Mouse (Mus musculus): ENCODE measurements around the gene Notum. TPM values are rescaled to one million over a fixed set of nuclear protein-coding genes. Genes with fewer than 3 reads are reported as not detected.

Notum gene
- polyA plus RNA-seq, 1 experiment from 2014 or later, result 4.1 TPM

- Histone ChIP-seq H3K36me3 (peaks cover 18% of the 10 kb centered on the region), H3K4me3 (peak overlapping the region; percentile 93), H3K27ac (peak overlapping the region; percentile 55), H3K9me3 (no peaks in the 10 kb centered on the region), H3K9ac (peak overlapping the region; percentile 91), H3K4me2 (peak overlapping the region; percentile 80), H3K27me3 (no peaks in the 10 kb centered on the region), H3K4me1 (peaks cover 39% of the 10 kb centered on the region)
- no peak for ATAC-seq (ENCODE audit: borderline replicate concordance, extremely low read depth, low FRiP score, low TSS enrichment)
- WGBS, result 28% methylated on average over 7 of the region's 7 CpGs
Measured at GRCm38 (mm10) chr11:120630881-120631725, 29.9 kb downstream of the Notum start.

DNA sequence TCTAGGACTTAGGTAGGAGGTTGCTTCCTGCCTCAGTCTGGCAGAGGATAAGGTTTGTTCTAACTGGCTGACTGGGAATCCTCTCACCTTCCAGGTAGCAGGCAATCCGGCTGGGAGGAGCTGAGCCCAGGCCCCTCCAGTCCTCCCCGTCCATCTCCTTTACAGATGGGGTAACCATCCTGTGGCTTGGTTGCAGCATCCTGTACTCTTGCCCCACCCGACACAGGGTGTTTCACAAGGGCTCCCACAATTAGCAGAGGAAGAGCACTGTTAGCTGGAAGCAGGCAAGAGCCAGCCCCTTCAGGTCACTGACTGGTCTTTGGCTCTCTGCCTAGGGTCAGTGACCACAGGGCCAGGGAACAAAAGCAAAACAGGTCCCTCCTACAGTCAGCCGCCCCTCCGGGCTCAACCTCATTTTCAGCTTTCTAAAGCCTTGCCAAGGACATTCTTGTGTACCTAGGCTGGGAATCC is 30.5 kb downstream of the Notum start:
- peak overlapping the region; percentile 8 for H3K9ac ChIP-seq
- 51% methylated on average over 5 of the region's 5 CpGs for WGBS
- no peaks in the 10 kb centered on the region for H3K9me3 ChIP-seq
- H3K4me2 ChIP-seq, result peak overlapping the region; percentile 80; the same call in 1 of the 2 replicates
- peak overlapping the region; percentile 5; the same call in 1 of the 2 replicates for H3K4me3 ChIP-seq
- peaks cover 45% of the 10 kb centered on the region for H3K4me1 ChIP-seq
- H3K36me3 ChIP-seq, result peaks cover 18% of the 10 kb centered on the region
- no peak for ATAC-seq (ENCODE audit: borderline replicate concordance, extremely low read depth, low FRiP score, low TSS enrichment)
- H3K27me3 ChIP-seq, result no peaks in the 10 kb centered on the region
- H3K27ac ChIP-seq, result peak overlapping the region; percentile 55

DNA sequence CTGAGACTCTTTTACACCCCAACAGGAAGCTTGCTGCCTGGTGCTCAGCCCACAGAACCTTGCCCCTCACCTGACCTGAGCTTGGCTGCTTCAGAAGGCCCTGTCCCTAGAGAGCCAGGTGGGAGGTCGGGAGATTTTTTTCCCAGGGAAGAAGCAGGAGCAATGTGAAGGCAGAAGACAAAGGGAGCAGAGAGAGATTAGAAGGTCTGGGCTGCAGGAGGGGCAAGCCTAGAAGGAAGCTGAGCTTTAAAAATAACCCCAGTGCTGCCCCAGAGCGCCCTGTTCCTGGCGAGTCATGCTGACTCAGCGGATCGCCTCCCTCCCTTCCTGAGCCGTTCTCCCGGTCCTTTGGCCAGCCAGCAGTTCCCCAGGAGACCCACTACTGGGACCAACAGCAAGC is 31.1 kb downstream of the Notum start:
- WGBS, result 29% methylated on average over 7 of the region's 7 CpGs
- no peak for ATAC-seq (ENCODE audit: borderline replicate concordance, extremely low read depth, low FRiP score, low TSS enrichment)
- Histone ChIP-seq H3K27me3 (no peaks in the 10 kb centered on the region), H3K9me3 (no peaks in the 10 kb centered on the region), H3K36me3 (peaks cover 18% of the 10 kb centered on the region), H3K4me2 (peak overlapping the region; percentile 80; the same call in 1 of the 2 replicates), H3K9ac (peak overlapping the region; percentile 8; the same call in 1 of the 2 replicates), H3K4me3 (no peak overlapping the region), H3K27ac (peak overlapping the region; percentile 55; the same call in 1 of the 2 replicates), H3K4me1 (peaks cover 49% of the 10 kb centered on the region)

DNA sequence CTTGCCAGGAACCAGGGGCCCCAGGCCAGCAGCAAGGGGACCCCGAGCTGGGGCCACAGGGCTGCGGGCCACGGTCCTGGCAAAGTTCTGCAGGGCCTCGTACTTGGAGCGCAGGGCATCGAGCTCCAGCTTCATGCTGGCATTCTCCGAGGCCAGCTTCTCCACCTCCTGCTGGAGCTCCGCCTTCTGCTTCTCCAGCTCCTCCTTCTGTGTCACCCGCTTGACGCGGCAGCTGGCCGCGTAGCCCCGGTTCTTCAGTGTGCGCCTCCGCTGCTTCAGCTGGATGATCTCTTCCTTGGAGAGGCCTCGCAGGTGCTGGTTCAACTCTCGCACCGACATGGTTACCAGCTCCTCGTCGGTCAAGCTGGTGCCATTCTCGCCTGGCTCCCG is 31.6 kb downstream of the Notum start:
- no peak for ATAC-seq (ENCODE audit: borderline replicate concordance, extremely low read depth, low FRiP score, low TSS enrichment)
- Histone ChIP-seq H3K4me1 (peaks cover 49% of the 10 kb centered on the region), H3K4me2 (no peak overlapping the region), H3K36me3 (peaks cover 18% of the 10 kb centered on the region), H3K9ac (no peak overlapping the region), H3K4me3 (peak overlapping the region; percentile 1; the same call in 1 of the 2 replicates), H3K27me3 (no peaks in the 10 kb centered on the region), H3K27ac (0 out of 2 replicates have a peak overlapping the region, but pooled peaks have one; percentile 15), H3K9me3 (no peaks in the 10 kb centered on the region)
- 74% methylated on average over 23 of the region's 23 CpGs for WGBS

- Histone ChIP-seq H3K9ac (no peak overlapping the region), H3K36me3 (peaks cover 18% of the 10 kb centered on the region), H3K27ac (no peak overlapping the region), H3K4me3 (peak overlapping the region; percentile 1; the same call in 1 of the 2 replicates), H3K4me2 (no peak overlapping the region), H3K4me1 (peaks cover 48% of the 10 kb centered on the region), H3K27me3 (no peaks in the 10 kb centered on the region), H3K9me3 (no peaks in the 10 kb centered on the region)
- ATAC-seq (ENCODE audit: borderline replicate concordance, extremely low read depth, low FRiP score, low TSS enrichment), result no peak
- 94% methylated on average over 23 of the region's 23 CpGs for WGBS
Measured at GRCm38 (mm10) chr11:120628601-120629340, 32.2 kb downstream of the Notum start.

DNA sequence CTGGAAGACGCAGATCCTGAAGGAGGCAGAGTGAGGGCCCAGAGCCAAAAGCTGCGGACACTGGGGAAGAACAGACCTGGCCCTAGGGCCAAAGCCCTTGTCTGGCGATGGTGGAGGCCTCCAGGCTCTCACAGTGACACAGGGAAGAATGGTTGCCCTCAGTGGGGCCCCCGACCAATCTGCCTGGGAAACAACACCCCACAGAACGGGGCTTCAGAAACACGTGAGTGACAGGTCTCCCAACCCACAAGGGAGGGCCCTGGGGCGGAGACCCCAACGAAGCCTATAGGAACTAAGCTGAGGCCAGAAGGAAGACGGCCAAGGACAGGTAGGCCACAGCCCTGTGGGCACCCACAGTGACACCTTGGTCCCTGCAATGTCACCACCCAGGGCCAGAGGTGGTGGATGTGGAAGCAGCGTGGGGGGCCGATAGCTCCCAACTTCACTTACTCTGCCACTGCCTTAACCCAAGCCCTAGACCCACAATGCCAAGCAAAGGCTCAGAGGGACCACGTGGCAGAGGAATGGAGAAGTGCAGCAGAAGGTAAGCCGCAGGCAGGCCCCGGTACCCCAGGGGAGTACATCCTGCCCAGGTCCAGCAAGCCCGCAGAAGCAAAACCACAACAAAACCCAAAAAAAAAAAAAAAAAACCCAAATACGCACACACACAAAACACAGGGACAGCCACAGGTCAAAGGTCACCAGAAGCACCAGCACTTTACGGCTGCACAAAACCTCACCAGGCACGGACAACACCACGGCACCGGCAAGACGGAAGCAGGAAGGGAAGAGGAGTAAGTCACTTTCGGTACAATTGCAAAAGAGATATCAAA is 33.3 kb downstream of the Notum start:
- H3K36me3 ChIP-seq, result peaks cover 24% of the 10 kb centered on the region
- no peak for ATAC-seq (ENCODE audit: borderline replicate concordance, extremely low read depth, low FRiP score, low TSS enrichment)
- 75% methylated on average over 22 of the region's 22 CpGs for WGBS
- H3K4me1 ChIP-seq, result peaks cover 50% of the 10 kb centered on the region
- no peak overlapping the region for H3K4me2 ChIP-seq
- H3K4me3 ChIP-seq, result no peak overlapping the region
- H3K9ac ChIP-seq, result no peak overlapping the region
- H3K9me3 ChIP-seq, result no peaks in the 10 kb centered on the region
- no peaks in the 10 kb centered on the region for H3K27me3 ChIP-seq
- no peak overlapping the region for H3K27ac ChIP-seq

- no peaks in the 10 kb centered on the region for H3K27me3 ChIP-seq
- no peak for ATAC-seq (ENCODE audit: borderline replicate concordance, extremely low read depth, low FRiP score, low TSS enrichment)
- no peak overlapping the region for H3K9ac ChIP-seq
- H3K4me1 ChIP-seq, result peaks cover 45% of the 10 kb centered on the region
- 89% methylated on average over 11 of the region's 11 CpGs for WGBS
- H3K36me3 ChIP-seq, result peaks cover 27% of the 10 kb centered on the region
- H3K9me3 ChIP-seq, result no peaks in the 10 kb centered on the region
- no peak overlapping the region for H3K27ac ChIP-seq
- H3K4me2 ChIP-seq, result no peak overlapping the region
- no peak overlapping the region for H3K4me3 ChIP-seq
Measured at GRCm38 (mm10) chr11:120626785-120627467, 34.0 kb downstream of the Notum start.

DNA sequence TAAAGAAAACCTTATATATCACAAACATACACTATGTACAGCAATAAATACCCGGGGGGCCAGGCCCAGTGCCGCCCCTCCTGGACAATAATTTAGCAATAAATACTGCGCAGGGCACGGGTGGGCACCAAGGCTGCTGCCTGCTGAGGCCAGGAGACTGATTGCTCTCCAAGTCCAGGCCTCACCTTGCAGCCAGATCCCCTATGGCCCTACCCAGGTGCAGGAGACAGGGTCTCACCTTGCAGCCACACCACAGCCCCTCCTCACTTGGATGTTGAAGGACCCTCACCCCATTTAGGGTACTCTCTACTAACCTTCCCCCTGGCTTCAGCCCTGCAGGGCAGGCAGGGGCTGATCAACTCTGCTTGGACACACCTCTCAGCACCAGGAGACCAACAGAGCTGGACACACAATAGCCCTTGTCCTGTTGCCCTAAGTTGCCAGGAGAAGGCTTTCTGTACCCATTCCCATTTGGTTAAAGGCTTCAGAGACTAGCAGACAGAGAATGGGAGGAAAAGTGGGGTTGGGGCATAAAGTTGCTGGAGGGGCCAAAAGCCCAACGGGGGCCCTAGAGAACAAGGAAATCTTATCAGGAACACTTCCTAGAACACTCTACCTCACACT is 35.7 kb downstream of the Notum start, which contains the start of gene Sirt7:
TSS of gene Sirt7 (minus strand) at position 89 of the 624 bp plus-strand sequence.
- Histone ChIP-seq H3K36me3 (peaks cover 38% of the 10 kb centered on the region), H3K4me3 (peak within 1 kb of the TSS; percentile 75), H3K27me3 (no peaks in the 10 kb centered on the region), H3K4me1 (peaks cover 28% of the 10 kb centered on the region), H3K27ac (peak within 1 kb of the TSS; percentile 77), H3K9ac (peak within 1 kb of the TSS; percentile 70), H3K9me3 (no peaks in the 10 kb centered on the region), H3K4me2 (peak within 1 kb of the TSS; percentile 93)
- peak; percentile 19; the same call in 1 of the 2 replicates for ATAC-seq (ENCODE audit: borderline replicate concordance, extremely low read depth, low FRiP score, low TSS enrichment)
- WGBS, result 18% methylated on average over 5 of the region's 5 CpGs

DNA sequence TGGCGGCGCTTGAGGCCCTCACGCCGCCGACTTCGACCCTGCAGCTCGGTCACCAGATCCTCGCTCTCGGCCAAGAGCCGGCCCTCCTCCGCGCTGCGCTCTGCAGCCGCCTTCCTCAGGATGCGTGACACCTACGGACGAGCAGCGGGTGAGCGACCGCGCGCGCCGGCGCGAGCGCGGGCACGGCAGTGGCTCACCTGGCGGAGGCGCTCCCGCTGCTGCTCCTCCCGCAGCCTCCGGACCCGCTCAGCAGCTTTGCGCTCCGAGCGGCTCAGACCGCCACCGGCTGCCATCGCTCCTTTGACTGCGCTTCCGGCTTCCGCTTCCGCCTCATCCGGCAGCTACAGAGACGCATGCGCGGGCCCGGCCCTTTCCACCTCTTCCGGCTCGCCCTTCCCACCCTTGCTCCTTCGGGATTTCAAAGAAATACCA is 36.3 kb downstream of the Notum start:
- Histone ChIP-seq H3K9ac (peak overlapping the region; percentile 70), H3K9me3 (no peaks in the 10 kb centered on the region), H3K4me1 (peaks cover 22% of the 10 kb centered on the region), H3K27me3 (no peaks in the 10 kb centered on the region), H3K4me2 (peak overlapping the region; percentile 93), H3K27ac (peak overlapping the region; percentile 77), H3K36me3 (peaks cover 44% of the 10 kb centered on the region), H3K4me3 (peak overlapping the region; percentile 75)
- ATAC-seq (ENCODE audit: borderline replicate concordance, extremely low read depth, low FRiP score, low TSS enrichment), result peak; percentile 79; the same call in 1 of the 2 replicates
- under 1% methylated on average over 53 of the region's 53 CpGs for WGBS

GRCm38 (mm10) chr11:120623961-120624679 is 36.9 kb downstream of the Notum start:
- peaks cover 45% of the 10 kb centered on the region for H3K36me3 ChIP-seq
- WGBS, result 11% methylated on average over 30 of the region's 30 CpGs

More at GRCm38 (mm10) chr11:120623961-120624679, 36.9 kb downstream of the Notum start:
- peak overlapping the region; percentile 77 for H3K27ac ChIP-seq
- H3K4me1 ChIP-seq, result peaks cover 18% of the 10 kb centered on the region
- H3K9ac ChIP-seq, result peak overlapping the region; percentile 70
- H3K9me3 ChIP-seq, result no peaks in the 10 kb centered on the region
- peak overlapping the region; percentile 93 for H3K4me2 ChIP-seq
- peak; percentile 78 for ATAC-seq (ENCODE audit: borderline replicate concordance, extremely low read depth, low FRiP score, low TSS enrichment)
- no peaks in the 10 kb centered on the region for H3K27me3 ChIP-seq
- H3K4me3 ChIP-seq, result peak overlapping the region; percentile 75
